Mouse (Mus musculus) liver, embryonic 14.5 days (tissue): ENCODE results near the gene Orai1. TPM values are rescaled to one million over a fixed set of nuclear protein-coding genes. Genes with fewer than 3 reads are reported as not detected.

Experiments
- ATAC-seq: fragments of 200-750 bp; cut with Nextera tagmentation; 2 replicates; pipeline ENCODE4 v1.8.0; 2017; ENCODE audit warnings: moderate number of reproducible peaks, mild to moderate bottlenecking, moderate library complexity; ENCODE audit not compliant: insufficient read depth
- DNase-seq, 3 experiments: peaks; one replicate each; pipeline ENCODE4 v3.0.0-alpha.2; 2012 to 2013; ENCODE audit warnings: low read depth in 3 of 3, low spot score in 3 of 3
- H3K27ac ChIP-seq: fragments of 300-500 bp; sonication (generic); 2 replicates; pipeline ENCODE4 v1.5.1; 2014; ENCODE audit warnings: moderate library complexity, mild to moderate bottlenecking, control low read depth, inconsistent platforms
- H3K27me3 ChIP-seq: fragments of 300-500 bp; sonication (generic); 2 replicates; pipeline ENCODE4 v1.6.1; 2014; ENCODE audit warnings: mild to moderate bottlenecking, low read length, moderate library complexity; ENCODE audit not compliant: control insufficient read depth, insufficient read depth
- H3K36me3 ChIP-seq: fragments of 300-500 bp; sonication (generic); replicated peaks from 2 replicates; pipeline ENCODE4 v1.6.1; 2014; ENCODE audit warnings: low read depth; ENCODE audit not compliant: control insufficient read depth, insufficient read depth
- H3K4me1 ChIP-seq, 2 experiments: fragments of 200-500 bp in 1 of 2; fragments of 300-500 bp in 1 of 2; sonication (generic) in 1 of 2; replicated peaks; 2 replicates each; pipeline ENCODE4 v1.6.1; 2012 to 2014; ENCODE audit warnings: antibody characterized with exemption in 1 of 2, inconsistent platforms in 1 of 2, low read length in 1 of 2; ENCODE audit not compliant: control insufficient read depth in 2 of 2, insufficient read depth in 2 of 2
- H3K4me2 ChIP-seq: fragments of 300-500 bp; sonication (generic); 2 replicates; pipeline ENCODE4 v1.6.1; 2014; ENCODE audit warnings: low read depth, mild to moderate bottlenecking, control low read depth, moderate library complexity
- H3K4me3 ChIP-seq, 2 experiments: fragments of 200-500 bp in 1 of 2; fragments of 300-500 bp in 1 of 2; sonication (generic) in 1 of 2; 2 replicates each; pipeline ENCODE4 v1.5.1; 2012 to 2014; ENCODE audit warnings: low read depth in 2 of 2, low read length in 2 of 2, mild to moderate bottlenecking in 2 of 2, control low read depth in 1 of 2, inconsistent platforms in 1 of 2, moderate library complexity in 1 of 2; ENCODE audit not compliant: insufficient read depth in 1 of 2
- H3K9ac ChIP-seq: fragments of 300-500 bp; sonication (generic); replicated peaks from 2 replicates; pipeline ENCODE4 v1.6.1; 2014; ENCODE audit warnings: mild to moderate bottlenecking, control low read depth, moderate library complexity
- H3K9me3 ChIP-seq: fragments of 300-500 bp; sonication (generic); 2 replicates; pipeline ENCODE4 v1.6.1; 2016; ENCODE audit warnings: low read length, mixed read lengths; ENCODE audit not compliant: control insufficient read depth
- CTCF ChIP-seq: IDR thresholded peaks from 2 replicates; pipeline ENCODE4 v1.5.1; 2016; ENCODE audit warnings: antibody characterized with exemption, low read depth, control low read depth
- EP300 ChIP-seq: IDR thresholded peaks from 2 replicates; pipeline ENCODE4 v1.6.1; 2016; ENCODE audit warnings: antibody characterized with exemption, low read depth
- WGBS: fragments of 180-500 bp; shearing (Covaris S2); extraction: QIAGEN DNeasy Blood & Tissue Kit; methylation state at CpG from one replicate; pipeline ENCODE4 v1.1.7; 2014; ENCODE audit not compliant: insufficient replicate concordance; 5-methylcytosine and 5-hydroxymethylcytosine counted together
- polyA plus RNA-seq, 2 experiments: library from polyadenylated mRNA; depleted of rRNA in 1 of 2; stranded (reverse) in 1 of 2; unstranded in 1 of 2; fragments of >200 nt; fragmentation: Nextera tagmentation in 1 of 2; extraction: Ambion mirVana in 1 of 2; gene quantifications; 2 replicates each; pipeline versions ENCODE4 v1.2.1 to v1.2.3; 2012 to 2014

The Orai1 gene
- polyA plus RNA-seq, 2 experiments, result 6.3 to 7.4 TPM

DNA sequence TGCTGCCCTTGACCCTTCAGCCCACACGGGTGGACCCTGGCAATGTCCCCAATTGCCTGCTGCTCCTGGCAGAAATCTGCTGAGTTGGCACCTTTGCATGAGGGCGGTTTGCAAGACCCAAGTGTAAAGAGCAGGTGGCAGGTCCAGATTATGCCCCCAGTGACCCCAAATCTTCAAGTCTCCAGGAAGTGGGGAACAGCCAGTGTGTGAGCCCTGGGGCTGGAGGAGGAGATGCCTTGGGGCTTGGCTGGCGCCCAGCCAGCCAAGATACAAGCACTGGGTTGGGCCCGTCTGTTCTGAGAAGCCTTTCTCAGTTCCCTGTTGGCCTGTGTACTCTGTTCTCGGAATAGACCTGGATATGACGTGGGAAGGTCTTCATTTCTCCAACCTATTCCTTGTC, 12.6 kb downstream of the Orai1 start:
- no peaks in the 10 kb centered on the region for H3K27me3 ChIP-seq
- H3K36me3 ChIP-seq, result no peaks in the 10 kb centered on the region
- H3K9me3 ChIP-seq, result no peaks in the 10 kb centered on the region
- no peak overlapping the region for H3K4me2 ChIP-seq
- ATAC-seq (no peak), DNase-seq (no peak)
- H3K9ac ChIP-seq, result no peak overlapping the region
- peaks cover 0 to 8% of the 10 kb centered on the region in 2 experiments; a peak in 3 of 4 replicates for H3K4me1 ChIP-seq
- H3K4me3 ChIP-seq, result no peak overlapping the region
- 33% methylated on average over 6 of the region's 6 CpGs for WGBS
- no peak overlapping the region for H3K27ac ChIP-seq
- no peak for TF ChIP-seq EP300
- no peak for TF ChIP-seq CTCF

DNA sequence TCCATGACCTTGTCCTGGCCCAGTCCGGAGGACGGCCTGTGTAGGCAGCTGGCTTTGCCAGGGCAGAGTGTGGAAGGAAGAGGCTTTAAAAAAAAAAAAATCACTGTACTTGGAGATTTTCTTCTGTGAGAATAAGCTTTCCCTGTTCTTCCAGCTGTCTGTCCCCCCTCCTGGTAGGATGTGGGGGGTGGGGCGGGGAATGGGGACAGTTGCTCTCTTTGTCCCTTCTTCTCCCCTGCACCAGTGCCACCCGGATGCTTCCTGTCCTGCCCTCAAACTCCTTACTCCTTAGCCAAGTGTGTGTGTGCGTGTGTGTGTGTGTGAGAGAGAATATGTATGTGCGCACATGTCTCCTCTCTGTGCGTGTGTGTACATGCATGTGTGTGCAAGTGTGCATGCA, 14.9 kb downstream of the Orai1 start:
- Histone ChIP-seq H3K27me3 (no peaks in the 10 kb centered on the region), H3K4me2 (no peak overlapping the region), H3K4me1 (peaks cover under 1 to 8% of the 10 kb centered on the region in 2 experiments), H3K4me3 (no peak overlapping the region), H3K9me3 (no peaks in the 10 kb centered on the region), H3K27ac (no peak overlapping the region), H3K9ac (no peak overlapping the region), H3K36me3 (no peaks in the 10 kb centered on the region)
- 74% methylated on average over 7 of the region's 7 CpGs for WGBS
- DNase-seq, result no peak
- ATAC-seq, result no peak
- no peak for TF ChIP-seq EP300
- TF ChIP-seq CTCF, result no peak

DNA sequence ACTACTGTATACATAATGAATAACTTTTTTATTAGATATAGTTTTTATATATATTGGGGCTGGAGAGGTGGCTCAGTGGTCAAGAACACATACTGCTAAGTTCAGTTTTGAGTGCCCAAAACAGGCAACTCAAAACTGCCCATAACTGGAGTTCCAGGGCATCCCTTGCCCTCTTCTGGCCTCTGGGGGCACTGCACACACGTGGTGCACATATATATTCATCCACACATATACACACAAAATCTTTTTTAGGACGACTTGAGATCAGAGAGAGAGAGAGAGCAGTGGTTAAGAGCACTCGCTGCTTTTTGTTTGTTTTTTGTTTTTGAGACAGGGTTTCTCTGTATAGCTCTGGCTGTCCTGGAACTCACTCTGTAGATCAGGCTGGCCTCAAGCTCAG, 16.4 kb downstream of the Orai1 start:
- Histone ChIP-seq H3K4me1 (peaks cover 9 to 19% of the 10 kb centered on the region in 2 experiments), H3K27ac (no peak overlapping the region), H3K9ac (no peak overlapping the region), H3K4me3 (no peak overlapping the region), H3K9me3 (no peaks in the 10 kb centered on the region), H3K27me3 (no peaks in the 10 kb centered on the region), H3K36me3 (no peaks in the 10 kb centered on the region), H3K4me2 (no peak overlapping the region)
- no peak for ATAC-seq
- TF ChIP-seq EP300, result no peak
- TF ChIP-seq CTCF, result peak; percentile 30
- 78% methylated on average over 3 of the region's 3 CpGs for WGBS
- DNase-seq, result no peak

DNA sequence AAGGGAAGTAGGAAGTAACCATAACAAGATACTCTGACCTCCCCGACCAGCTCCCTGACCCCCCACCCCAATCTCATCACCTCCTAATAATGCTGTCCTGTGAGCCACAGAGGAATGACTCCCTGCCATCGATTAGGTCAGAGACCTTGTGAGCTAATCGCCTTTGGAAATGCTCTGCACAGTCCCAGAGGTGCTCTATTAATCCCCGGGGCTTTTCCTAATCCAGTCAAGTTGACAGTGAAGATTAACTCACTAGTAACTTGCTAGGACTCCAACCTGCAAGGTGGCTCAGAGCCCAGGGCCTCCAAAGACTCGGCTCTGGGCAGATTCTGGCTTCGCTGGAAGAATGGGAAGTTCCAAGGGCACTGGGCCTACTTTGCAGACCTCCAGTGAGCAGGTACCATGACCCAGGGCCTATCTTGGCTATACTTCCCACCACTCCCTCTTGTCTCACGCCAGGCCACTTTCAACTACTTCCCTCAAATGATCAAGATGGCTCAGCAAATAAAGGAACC, 18.8 kb downstream of the Orai1 start:
- Histone ChIP-seq H3K9me3 (no peaks in the 10 kb centered on the region), H3K4me1 (peaks cover 11 to 17% of the 10 kb centered on the region in 2 experiments), H3K27me3 (no peaks in the 10 kb centered on the region), H3K27ac (no peak overlapping the region), H3K9ac (no peak overlapping the region), H3K36me3 (no peaks in the 10 kb centered on the region), H3K4me3 (no peak overlapping the region), H3K4me2 (no peak overlapping the region)
- WGBS, result 61% methylated on average over 7 of the region's 7 CpGs
- no peak for ATAC-seq
- no peak for DNase-seq
- no peak for TF ChIP-seq EP300
- TF ChIP-seq CTCF, result no peak

DNA sequence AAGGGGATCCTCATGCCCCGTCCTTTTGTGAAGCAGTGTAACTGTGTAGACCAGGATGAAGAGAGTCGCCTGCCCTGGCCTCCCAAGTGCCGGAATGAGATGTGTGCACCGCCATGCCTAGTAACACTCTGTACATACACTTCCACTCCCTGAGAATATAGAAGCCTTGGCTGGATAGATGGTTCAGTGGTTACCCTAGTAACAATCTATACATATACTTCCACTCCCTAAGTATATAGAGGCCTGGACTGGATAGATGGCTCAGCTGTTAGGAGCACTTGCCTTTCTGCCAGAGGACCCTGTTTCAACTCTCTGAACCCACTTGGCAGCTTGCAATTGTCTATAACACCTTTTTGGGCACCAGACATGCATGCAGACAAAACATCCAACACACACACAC, 20.2 kb downstream of the Orai1 start:
- H3K4me1 ChIP-seq, result peaks cover 14 to 24% of the 10 kb centered on the region in 2 experiments
- no peaks in the 10 kb centered on the region for H3K27me3 ChIP-seq
- H3K4me3 ChIP-seq, result no peak overlapping the region
- peak overlapping the region; percentile 0; the same call in 1 of the 2 replicates for H3K9ac ChIP-seq
- H3K27ac ChIP-seq, result peak overlapping the region; percentile 0
- no peaks in the 10 kb centered on the region for H3K9me3 ChIP-seq
- 75% methylated on average over 4 of the region's 4 CpGs for WGBS
- DNase-seq (no peak), ATAC-seq (peak; percentile 60)
- no peaks in the 10 kb centered on the region for H3K36me3 ChIP-seq
- no peak for TF ChIP-seq EP300
- no peak for TF ChIP-seq CTCF
- H3K4me2 ChIP-seq, result peak overlapping the region; percentile 4
